Mouse (Mus musculus): Measurements from ENCODE around the gene Dynlt1f.
"Not testable (repeated sequence)": the region's sequence is repeated elsewhere in the genome, so short reads cannot be mapped to it uniquely, and the experiment has no call there.

- not testable (repeated sequence) for TF ChIP-seq CTCF (IDR thresholded peaks at IDR 0.05; ENCODE audit: insufficient read depth, low read length); POLR2A (IDR thresholded peaks at IDR 0.05; ENCODE audit: borderline replicate concordance, extremely low read depth, low read depth, low read length)
These were observed 44.4 kb upstream of the Dynlt1f start for GRCm38 (mm10) chr17:6700077-6700476.

All from lung, adult 2 months (tissue).